Mouse (Mus musculus): ENCODE data around the gene Slc17a7.

GRCm38 (mm10) chr7:45176356-45176755 is 12.6 kb downstream of the Slc17a7 start:
- no peak for TF ChIP-seq RAD21 (IDR thresholded peaks at IDR 0.05; ENCODE audit: low read depth, low read length)
- TF ChIP-seq EP300 (IDR thresholded peaks at IDR 0.05; ENCODE audit: low read length) = no peak
- TF ChIP-seq POLR2A (IDR thresholded peaks at IDR 0.05; ENCODE audit: low read depth, low read length) = no peak
- TF ChIP-seq POLR2AphosphoS2 (IDR thresholded peaks at IDR 0.05; ENCODE audit: low read depth, low read length) = no peak
- TF ChIP-seq ZC3H11A (IDR thresholded peaks at IDR 0.05; ENCODE audit: low read depth, low read length) = no peak
- no peak for TF ChIP-seq UBTF (IDR thresholded peaks at IDR 0.05; ENCODE audit: low read depth, low read length)
